Mouse (Mus musculus) CD4-positive, CD25-positive, alpha-beta regulatory T cell, adult 4 months (primary cell): Measurements from ENCODE around the gene Gm21093. TPM values are rescaled to one million over a fixed set of nuclear protein-coding genes. Genes with fewer than 3 reads are reported as not detected.
"Not testable (repeated sequence)": the region's sequence is repeated elsewhere in the genome, so short reads cannot be mapped to it uniquely, and the experiment has no call there.

Experiments
- ATAC-seq: one replicate; pipeline ENCODE4 v1.8.0; 2017
- polyA plus RNA-seq, 2 experiments: library from polyadenylated mRNA; unstranded; fragments of 100-300 nt; shearing (Covaris generic); gene quantifications; one replicate each; pipeline ENCODE4 v1.2.1; 2017

Gm21093 gene
- not detected for polyA plus RNA-seq

- ATAC-seq = not testable (repeated sequence)
Observed at GRCm38 (mm10) chr4:42034626-42035025, at the start of gene Gm21093. Gene Gm21093 (minus strand): TSS chr4:42034726.

Other genes with a start within 250 kb of the Gm21093 start
- gene Gm21541, start 131.1 kb downstream of the Gm21093 start, polyA plus RNA-seq = not detected
- 1 to 10 TPM; 1.2 to 1.6 TPM for gene Gm20878, start 93.2 kb downstream of the Gm21093 start, polyA plus RNA-seq
- gene Fam205a4, start 68.7 kb downstream of the Gm21093 start, polyA plus RNA-seq = under 1 TPM in 1 of 2 experiments, not detected in 1; 0.14 TPM
- not detected for gene Gm3893, start 56.5 kb upstream of the Gm21093 start, polyA plus RNA-seq
- gene Gm13304, start 80.1 kb upstream of the Gm21093 start, polyA plus RNA-seq = not detected
- not detected for gene Gm13306, start 118.7 kb upstream of the Gm21093 start, polyA plus RNA-seq
- not detected for gene Gm13305, start 133.9 kb upstream of the Gm21093 start, polyA plus RNA-seq
- gene Gm10600, start 205.9 kb upstream of the Gm21093 start, polyA plus RNA-seq = not detected
- not detected for gene Ccl21b, start 221.0 kb upstream of the Gm21093 start, polyA plus RNA-seq